In genomic region chr6:118067720-118068119, GRCm38 (mm10) we compare ENCODE assay signal across 15 mouse cellular contexts. TPM values are rescaled to one million over a fixed set of nuclear protein-coding genes. Genes with fewer than 3 reads are reported as not detected.
DNase-seq lines count a peak whose midpoint lies in the region; ATAC-seq and TF ChIP-seq lines count a peak whose summit lies in the region.
"Had no signal": no experiment of that assay in that cellular context is flagged by ENCODE, and none has a peak within 500 bp of the region (broad histone marks: within the 10 kb centered on the region; RNA-seq: fewer than 3 reads in every experiment).

No protein-coding gene starts in this region.

- no peak for ATAC-seq in stomach, postnatal 0 days (ENCODE audit: low FRiP score, low TSS enrichment)
- ATAC-seq in midbrain, embryonic 14.5 days (ENCODE audit: low FRiP score, low TSS enrichment), result no peak
- ATAC-seq: Patski had no signal

- DNase-seq in layer of hippocampus, adult 2 months (ENCODE audit: low spot score in 2 of 2), result no peak
- no peak for DNase-seq in layer of hippocampus, adult 18-20 months (ENCODE audit: low spot score in 2 of 2)
- peak; percentile 23 for DNase-seq in thymus, postnatal 0 days (ENCODE audit: low spot score)
- DNase-seq in thymus, postnatal 10 days (ENCODE audit: low spot score in 2 of 2), result no peak
- DNase-seq in R1 (ENCODE audit: low read depth, low spot score), result peak; percentile 23
- no peak for DNase-seq in stomach, postnatal 0 days (ENCODE audit: low spot score)
- no peak for DNase-seq in midbrain, embryonic 14.5 days
- no peak for DNase-seq in left cerebral cortex, postnatal 25 days (ENCODE audit: low spot score in 2 of 2)
- DNase-seq: adrenal gland, postnatal 14 days; cerebellum, adult 9-10 months; kidney, postnatal 10 days had no signal

- no peaks in the 10 kb centered on the region for H3K9me3 ChIP-seq in stomach, postnatal 0 days (ENCODE audit: control insufficient read depth, low read length)
- H3K9me3 ChIP-seq in midbrain, embryonic 14.5 days (ENCODE audit: control insufficient read depth, low read length), result no peaks in the 10 kb centered on the region
- H3K9me3 ChIP-seq: embryonic facial prominence, embryonic 12.5 days; heart, embryonic 10.5 days; hindbrain, embryonic 13.5 days had no signal

- H3K4me3 ChIP-seq in layer of hippocampus, adult 2 months, result no peak overlapping the region
- H3K4me3 ChIP-seq in stomach, postnatal 0 days (ENCODE audit: low read depth, low read length), result no peak overlapping the region
- H3K4me3 ChIP-seq in midbrain, embryonic 14.5 days (replicated peaks; ENCODE audit: low read depth, low read length), result no peak overlapping the region
- H3K4me3 ChIP-seq: embryonic facial prominence, embryonic 12.5 days; heart, embryonic 10.5 days had no signal

- H3K27me3 ChIP-seq in stomach, postnatal 0 days (ENCODE audit: control insufficient read depth, insufficient read depth, low read length), result no peaks in the 10 kb centered on the region
- H3K27me3 ChIP-seq in midbrain, embryonic 14.5 days (ENCODE audit: control insufficient read depth, insufficient read depth, low read length), result no peaks in the 10 kb centered on the region

- H3K9ac ChIP-seq in stomach, postnatal 0 days (ENCODE audit: low read length), result no peak overlapping the region
- no peak overlapping the region for H3K9ac ChIP-seq in midbrain, embryonic 14.5 days (replicated peaks; ENCODE audit: low read length)
- H3K9ac ChIP-seq: embryonic facial prominence, embryonic 12.5 days had no signal

- no peaks in the 10 kb centered on the region for H3K36me3 ChIP-seq in stomach, postnatal 0 days (ENCODE audit: control insufficient read depth, insufficient read depth, low read length)
- H3K36me3 ChIP-seq in midbrain, embryonic 14.5 days (ENCODE audit: control insufficient read depth, insufficient read depth, low read length), result no peaks in the 10 kb centered on the region
- H3K36me3 ChIP-seq: embryonic facial prominence, embryonic 12.5 days; heart, embryonic 10.5 days; hindbrain, embryonic 13.5 days had no signal

- no peak for TF ChIP-seq EP300 in stomach, postnatal 0 days (optimal IDR thresholded peaks at IDR 0.05)

- WGBS in stomach, postnatal 0 days, result 67% methylated on average over 7 of the region's 7 CpGs
- WGBS in midbrain, embryonic 14.5 days, result 68% methylated on average over 7 of the region's 7 CpGs

- intact Hi-C loops in left cerebral cortex, postnatal 25 days (cut with DNase I), result loop anchor here (2.0 kb wide), 2 partner anchors 45 to 55 kb away; no protein-coding TSS in a partner anchor

- H3K4me2 ChIP-seq in stomach, postnatal 0 days (replicated peaks; ENCODE audit: low read depth), result no peak overlapping the region
- no peak overlapping the region for H3K4me2 ChIP-seq in midbrain, embryonic 14.5 days (ENCODE audit: low read length)

- peak; percentile 52 for TF ChIP-seq CTCF in layer of hippocampus, adult 2 months (conservative IDR thresholded peaks at IDR 0.05)
- TF ChIP-seq CTCF in stomach, postnatal 0 days (IDR thresholded peaks at IDR 0.05; ENCODE audit: low read depth), result peak; percentile 53

- peaks cover 4% of the 10 kb centered on the region; the same call in 1 of the 2 replicates for H3K4me1 ChIP-seq in stomach, postnatal 0 days (replicated peaks; ENCODE audit: control insufficient read depth, insufficient read depth)
- H3K4me1 ChIP-seq in midbrain, embryonic 14.5 days (ENCODE audit: control insufficient read depth, insufficient read depth, low read length), result peaks cover 11% of the 10 kb centered on the region; the same call in 1 of the 2 replicates

- peak overlapping the region; percentile 85; the same call in 1 of the 2 replicates for H3K27ac ChIP-seq in layer of hippocampus, adult 2 months
- no peak overlapping the region for H3K27ac ChIP-seq in stomach, postnatal 0 days (replicated peaks)
- H3K27ac ChIP-seq in midbrain, embryonic 14.5 days (replicated peaks; ENCODE audit: low read depth, low read length), result no peak overlapping the region
- H3K27ac ChIP-seq: embryonic facial prominence, embryonic 12.5 days; heart, embryonic 10.5 days; hindbrain, embryonic 13.5 days had no signal

RNA-seq across cellular contexts. Expression of gene Rasgef1a, which starts 56.5 kb away (rescaled TPM):
- total RNA-seq in layer of hippocampus, adult 2 months (2021), result 100 to 1,000 TPM; 216 to 231 TPM
- 100 to 1,000 TPM; 235 to 240 TPM for total RNA-seq in layer of hippocampus, adult 18-20 months (2021)
- polyA plus RNA-seq in thymus, postnatal 0 days (2015; fragmentation: Nextera tagmentation; extraction: Ambion mirVana), result 0.18 and 0.39 TPM in 2 replicates
- 0.13 and 0.19 TPM in 2 replicates for polyA plus RNA-seq in stomach, postnatal 0 days (2015; fragmentation: Nextera tagmentation; extraction: Ambion mirVana)
- 2.1 and 3.8 TPM in 2 replicates for polyA plus RNA-seq in midbrain, embryonic 14.5 days (2014; fragmentation: Nextera tagmentation; extraction: Ambion mirVana)
- total RNA-seq in left cerebral cortex, postnatal 25 days (2021), result 100 to 1,000 TPM; 199 to 208 TPM

Comparison
In these comparisons a context has a peak if more than half of its experiments do, and no peak if none do; other contexts are left out.
1. DNase-seq: peak in thymus, postnatal 0 days (single experiment) and R1 (single experiment); none in layer of hippocampus, adult 2 months (0 of 2), layer of hippocampus, adult 18-20 months (0 of 2), thymus, postnatal 10 days (0 of 2), stomach, postnatal 0 days (single experiment), midbrain, embryonic 14.5 days (single experiment) and left cerebral cortex, postnatal 25 days (0 of 2).